Mouse (Mus musculus): ENCODE results near the gene Zbtb24.

DNA sequence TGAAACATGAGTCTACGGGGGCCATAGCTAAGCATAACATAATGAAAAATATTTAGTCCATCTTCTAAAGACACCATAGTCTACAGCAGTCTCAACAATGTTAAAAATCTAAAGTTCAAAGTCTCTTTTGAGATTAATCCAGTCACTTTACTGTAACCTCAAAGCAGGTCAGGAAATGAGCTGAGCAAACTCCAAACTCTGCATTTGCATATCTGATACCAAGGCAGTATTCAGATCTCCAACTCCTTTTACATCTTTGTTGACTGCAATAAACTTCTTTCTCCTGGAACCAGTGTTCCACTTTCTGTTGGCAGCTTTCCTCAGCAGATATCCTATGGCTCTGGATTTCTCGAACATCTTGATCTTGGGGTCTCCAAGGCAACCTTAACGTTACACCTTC, 20.5 kb downstream of the Zbtb24 start:
- TF ChIP-seq CTCF (IDR thresholded peaks at IDR 0.05): no peak
- TF ChIP-seq EP300 (IDR thresholded peaks at IDR 0.05): no peak
